Mouse (Mus musculus) brain, embryonic 14.5 days (tissue): ENCODE measurements around the gene Megf11. TPM values are rescaled to one million over a fixed set of nuclear protein-coding genes. Genes with fewer than 3 reads are reported as not detected.

Experiments
- DNase-seq: peaks from one replicate; pipeline ENCODE4 v3.0.0-alpha.2; 2011; ENCODE audit warnings: low read depth
- CTCF ChIP-seq: fragments of 200-500 bp; IDR thresholded peaks from 2 replicates; pipeline ENCODE4 v1.5.1; 2012; ENCODE audit warnings: inconsistent platforms, mild to moderate bottlenecking, moderate library complexity, borderline replicate concordance; ENCODE audit not compliant: insufficient read depth, insufficient read length; ENCODE audit errors: extremely low read depth
- POLR2A ChIP-seq: fragments of 200-500 bp; IDR thresholded peaks from 2 replicates; pipeline ENCODE4 v1.6.1; 2012; ENCODE audit warnings: mild to moderate bottlenecking, inconsistent platforms, borderline replicate concordance; ENCODE audit not compliant: poor library complexity, insufficient read depth, insufficient read length, severe bottlenecking; ENCODE audit errors: extremely low read depth
- polyA plus RNA-seq: library from polyadenylated mRNA; depleted of rRNA; stranded (reverse); fragments of >200 nt; gene quantifications from 2 replicates; pipeline ENCODE4 v1.2.3, GENCODE M21; 2012

Gene Megf11
- polyA plus RNA-seq, 1 experiment = 16.5 TPM

DNA sequence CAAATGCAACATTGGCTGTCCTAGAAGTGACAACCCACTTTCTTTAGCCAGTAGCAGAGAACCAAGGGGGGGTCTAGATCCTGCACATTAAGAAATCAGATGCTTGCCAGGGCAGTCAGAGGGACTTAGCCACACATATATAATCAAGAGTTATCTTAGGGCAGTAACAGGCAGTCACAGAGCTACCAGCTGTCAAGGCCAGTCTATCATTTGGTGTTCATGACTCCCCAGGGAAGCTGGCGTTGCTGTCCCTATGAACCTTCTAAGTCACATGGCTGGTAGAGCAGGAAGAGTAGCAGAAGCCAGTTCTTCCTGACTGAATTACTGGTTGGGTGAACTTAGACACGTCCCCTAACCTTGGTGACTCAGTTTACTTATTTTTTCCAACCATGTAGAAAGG, 307.7 kb downstream of the Megf11 start:
- no peak for TF ChIP-seq POLR2A
- DNase-seq = no peak

DNA sequence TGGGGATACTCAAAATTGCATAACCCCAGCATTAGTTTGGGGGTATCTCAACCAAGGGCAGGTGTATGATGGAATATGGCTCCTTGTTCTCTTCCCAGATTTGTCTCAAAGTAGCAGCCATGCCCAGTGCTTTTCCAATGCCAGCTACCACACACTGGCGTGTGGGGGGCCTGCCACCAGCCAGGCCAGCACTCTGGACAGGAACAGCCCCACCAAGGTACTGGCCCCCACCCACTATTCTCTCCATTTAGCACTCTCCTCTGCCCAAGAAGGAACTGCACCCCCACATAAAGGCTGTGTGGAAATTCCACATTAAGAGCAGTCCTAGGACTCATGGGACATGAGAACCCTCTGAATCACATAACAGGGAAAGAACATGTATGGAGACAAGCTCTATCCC, 309.8 kb downstream of the Megf11 start:
- no peak for TF ChIP-seq CTCF
- TF ChIP-seq POLR2A = no peak
- no peak for DNase-seq

DNA sequence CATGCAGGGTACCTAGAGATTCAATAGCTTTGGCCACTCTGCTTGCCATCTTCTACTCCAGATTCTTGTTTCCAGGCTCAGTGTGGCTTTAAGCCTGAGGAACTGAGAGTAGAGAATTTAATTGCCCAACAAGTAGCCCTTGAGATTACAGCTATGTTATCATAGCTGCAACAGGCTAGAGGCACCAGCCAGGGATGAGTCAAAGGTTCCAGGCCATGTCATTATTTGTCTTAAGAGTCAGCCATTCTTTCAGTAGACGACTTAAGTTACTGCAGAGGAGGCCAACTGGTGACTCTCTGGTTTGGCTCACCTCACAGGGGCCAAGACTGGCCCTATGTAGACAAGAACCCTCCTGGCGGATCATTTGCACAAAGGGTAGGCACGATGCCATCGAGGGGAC, 311.0 kb downstream of the Megf11 start:
- DNase-seq = no peak
- TF ChIP-seq CTCF (no peak), POLR2A (no peak)

DNA sequence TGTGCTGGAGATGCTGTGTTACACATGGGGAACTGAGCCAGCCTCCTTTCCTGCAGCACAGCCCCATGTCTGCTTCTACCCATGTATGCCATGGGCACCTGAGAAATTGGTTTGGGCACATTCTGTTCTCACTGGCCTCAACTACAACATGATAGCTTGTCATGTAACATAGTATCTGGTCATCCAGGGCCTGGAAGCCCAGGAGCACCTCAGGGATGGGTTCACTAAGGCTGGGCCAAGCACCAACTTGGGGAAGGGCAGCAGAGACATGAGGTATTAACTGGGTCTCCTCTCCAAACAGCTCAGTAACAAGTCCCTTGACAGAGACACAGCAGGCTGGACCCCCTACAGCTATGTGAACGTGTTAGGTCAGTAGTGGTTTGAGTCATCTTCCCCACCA, 311.6 kb downstream of the Megf11 start:
- TF ChIP-seq POLR2A (no peak), CTCF (no peak)
- DNase-seq = no peak

DNA sequence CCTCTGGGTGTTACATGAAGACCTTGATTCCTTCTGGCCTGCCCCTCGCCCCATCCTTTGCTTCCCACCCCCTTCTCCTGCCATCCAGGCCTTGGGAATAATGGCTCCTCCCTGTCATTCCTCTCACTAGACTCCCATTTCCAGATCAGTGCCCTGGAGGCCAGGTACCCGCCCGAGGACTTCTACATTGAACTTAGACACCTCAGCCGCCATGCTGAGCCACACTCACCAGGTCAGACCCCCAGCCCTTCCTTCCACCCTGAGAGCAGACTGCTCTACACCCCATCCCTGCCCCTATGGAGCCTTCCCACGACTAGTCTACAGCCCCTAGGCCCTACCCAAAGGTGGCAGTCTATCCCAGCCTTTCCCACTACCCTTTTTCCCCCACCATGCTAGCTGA, 312.3 kb downstream of the Megf11 start:
- no peak for TF ChIP-seq CTCF
- no peak for TF ChIP-seq POLR2A
- no peak for DNase-seq

DNA sequence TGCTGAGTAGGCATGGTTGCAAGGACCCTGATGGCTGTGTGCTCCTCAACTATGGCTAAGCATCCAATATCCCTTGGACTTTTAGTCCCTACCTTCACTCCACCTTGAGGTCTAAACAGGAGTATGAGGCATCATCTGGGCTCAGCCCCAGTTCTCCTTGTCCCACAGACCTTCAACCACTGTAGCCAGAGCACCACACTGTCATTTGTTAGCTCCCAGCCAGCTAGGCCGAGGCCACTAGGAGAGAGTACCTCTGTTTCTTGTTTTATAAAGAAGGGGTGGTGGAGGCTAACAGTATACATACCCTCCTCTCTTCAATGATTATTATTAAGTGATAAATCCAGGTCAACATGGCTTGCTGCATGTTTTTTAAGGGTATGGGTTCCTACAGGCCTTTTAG, 313.2 kb downstream of the Megf11 start:
- no peak for TF ChIP-seq POLR2A
- no peak for TF ChIP-seq CTCF

DNA sequence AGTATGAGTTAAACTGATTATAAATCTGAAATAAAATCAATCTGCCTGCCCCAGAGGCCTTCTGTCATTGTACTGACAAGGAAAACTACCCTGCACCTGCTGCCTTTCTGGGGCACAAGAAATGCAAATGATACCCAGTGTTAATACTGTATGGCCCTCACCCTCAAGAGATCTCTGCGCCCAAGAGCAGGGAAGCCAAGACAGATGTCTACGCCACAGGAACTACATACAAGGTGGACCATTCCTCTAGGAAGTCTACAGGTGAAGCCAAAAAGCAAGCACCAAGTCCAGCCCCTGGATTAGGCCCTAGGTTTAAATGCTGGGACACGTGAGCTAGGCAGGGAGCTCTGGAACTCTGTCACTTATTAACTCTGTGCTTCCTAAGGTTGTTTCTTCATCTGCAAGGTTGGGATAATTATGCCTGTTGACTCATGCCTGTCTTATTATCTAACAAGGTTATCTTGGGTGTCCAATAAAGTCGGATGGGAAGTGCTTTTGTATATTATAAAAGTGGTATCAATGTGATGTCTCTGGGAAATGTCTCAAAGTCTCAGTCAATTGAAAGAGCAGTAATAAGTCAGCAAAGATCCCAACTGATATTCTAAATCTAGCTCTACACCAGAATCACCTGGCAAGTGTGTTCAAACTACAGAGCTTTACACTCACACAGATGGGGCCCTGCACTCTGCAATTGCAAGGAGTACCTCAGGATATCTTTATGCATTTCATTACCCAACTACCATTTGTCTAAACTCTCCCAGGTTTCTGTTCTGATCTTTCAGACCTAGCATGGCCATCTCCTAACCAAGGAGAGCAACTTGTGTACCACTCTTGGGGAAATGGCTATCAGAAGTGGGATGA, 315.3 kb downstream of the Megf11 start:
- no peak for TF ChIP-seq CTCF
- TF ChIP-seq POLR2A = no peak
- no peak for DNase-seq

More for the DNA sequence above, 313.2 kb downstream of the Megf11 start:
- no peak for DNase-seq

DNA sequence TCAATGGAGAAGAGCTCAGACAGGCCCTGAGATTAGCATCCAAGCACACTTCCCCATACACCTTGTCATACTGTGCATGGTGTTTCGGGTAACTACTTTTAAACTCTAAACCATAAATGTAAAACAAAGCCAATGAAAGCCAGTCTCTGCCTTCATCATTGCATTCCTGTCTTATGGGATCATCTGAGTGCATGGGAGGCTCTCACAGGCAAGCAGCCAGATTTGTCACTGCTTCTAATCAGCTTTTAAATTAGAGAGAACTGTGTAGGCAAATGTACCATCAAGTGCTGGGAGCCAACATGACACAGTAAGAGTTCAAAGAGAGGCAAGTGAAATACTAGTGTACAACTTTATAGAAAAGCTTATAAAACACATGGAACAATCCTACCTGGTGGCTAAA, 316.2 kb downstream of the Megf11 start:
- TF ChIP-seq POLR2A = no peak
- no peak for TF ChIP-seq CTCF
- peak; percentile 27 for DNase-seq

DNA sequence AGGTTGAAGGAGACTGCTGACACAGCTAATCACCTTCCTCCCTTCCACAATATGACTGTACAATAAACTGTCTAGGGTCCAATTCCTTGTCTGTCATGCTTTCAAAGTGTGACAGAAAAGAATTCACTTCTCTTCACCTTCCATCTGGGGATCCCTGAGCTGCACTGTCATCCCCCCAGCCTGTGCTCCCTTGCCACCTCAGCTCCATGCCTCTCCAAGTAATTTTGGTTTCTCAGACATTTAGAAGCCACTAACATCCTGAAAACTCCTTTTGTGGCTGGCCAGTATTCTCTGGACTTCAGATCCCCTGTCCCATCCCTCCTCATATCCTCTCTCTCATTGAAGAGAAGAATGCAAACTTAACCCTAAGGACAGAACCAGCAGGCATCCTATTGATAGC, 317.0 kb downstream of the Megf11 start:
- TF ChIP-seq POLR2A (no peak), CTCF (no peak)
- DNase-seq = no peak

DNA sequence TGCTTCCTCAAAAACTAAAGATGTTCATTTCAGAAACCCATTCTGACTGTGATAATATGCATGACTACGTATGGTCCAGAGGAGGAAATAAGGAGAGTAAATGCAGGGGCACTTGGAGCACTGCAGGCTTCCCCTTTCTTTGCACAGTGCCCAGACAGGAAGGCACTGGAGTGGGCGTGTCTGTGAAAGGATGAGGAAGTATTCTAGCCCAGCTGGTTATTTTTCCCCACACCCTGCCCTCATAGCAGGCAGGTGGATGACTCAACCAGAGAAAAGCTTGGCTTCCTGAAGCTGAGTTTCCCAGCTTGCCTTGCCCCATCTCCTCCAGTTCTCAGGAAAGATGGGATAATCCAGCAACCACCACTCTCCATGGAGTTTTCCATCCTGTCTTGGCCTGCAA, 317.5 kb downstream of the Megf11 start:
- DNase-seq = no peak
- TF ChIP-seq POLR2A (no peak), CTCF (no peak)

DNA sequence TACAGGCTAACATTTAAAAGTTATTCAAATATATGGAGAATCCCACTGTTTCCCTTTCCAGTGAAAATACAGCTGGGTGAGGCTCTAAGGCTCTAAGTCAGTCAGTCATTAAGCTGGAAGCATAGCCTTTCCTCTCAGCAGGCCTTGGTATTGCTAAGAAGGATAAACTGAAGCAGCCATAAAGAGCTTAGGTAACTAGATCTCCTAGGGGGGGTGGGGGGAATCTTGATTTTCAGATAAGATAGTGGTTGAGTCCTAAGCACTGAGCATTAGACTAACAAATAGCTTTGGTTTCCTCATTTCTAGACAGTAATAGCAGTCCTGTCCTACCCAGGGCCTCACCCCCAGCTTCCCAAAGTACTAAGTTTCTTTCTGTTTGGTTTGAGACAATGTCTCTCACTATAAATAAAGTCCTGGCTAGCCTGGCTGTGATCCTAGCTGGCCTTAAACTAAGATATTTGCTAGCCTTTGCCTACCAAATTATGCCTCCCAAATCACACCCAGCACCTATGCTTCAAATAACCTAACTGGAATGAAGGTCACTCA, 318.1 kb downstream of the Megf11 start:
- TF ChIP-seq CTCF (no peak), POLR2A (no peak)
- no peak for DNase-seq
